Mouse (Mus musculus) forebrain, embryonic 10.5 days (tissue): ENCODE data around the gene Amy1. TPM values are rescaled to one million over a fixed set of nuclear protein-coding genes. Genes with fewer than 3 reads are reported as not detected.

Source experiments
- polyA plus RNA-seq: library from polyadenylated mRNA; unstranded; fragments of >200 nt; fragmentation: Nextera tagmentation; extraction: Ambion mirVana; gene quantifications from 2 replicates; pipeline ENCODE4 v1.2.1, GENCODE M21; 2016

Amy1 gene
- polyA plus RNA-seq, 1 experiment from 2014 or later = 0.27 TPM

Other genes starting within 250 kb of the Amy1 start
- gene Amy2a1, start 74.3 kb downstream of the Amy1 start, polyA plus RNA-seq = not detected in 2 replicates
- 34.3 and 37.4 TPM in 2 replicates for gene Rnpc3, start 23.4 kb upstream of the Amy1 start, polyA plus RNA-seq